Mouse (Mus musculus) neutrophil, adult 5-6 weeks (primary cell): ENCODE data around the gene Tsc2. TPM values are rescaled to one million over a fixed set of nuclear protein-coding genes. Genes with fewer than 3 reads are reported as not detected.

Source experiments
- ATAC-seq: fragments of 151-379, 151-347 bp; 2 replicates; pipeline ENCODE4 v1.8.0; 2017; ENCODE audit warnings: mild to moderate bottlenecking, moderate TSS enrichment; ENCODE audit not compliant: insufficient number of reproducible peaks, poor library complexity, low FRiP score, severe bottlenecking; ENCODE audit errors: extremely low read depth
- total RNA-seq: library from RNA; stranded (forward); fragments of 200-1000 nt; gene quantifications from 2 replicates; pipeline ENCODE4 v1.2.3, GENCODE M21; 2017

The Tsc2 gene
- total RNA-seq, 1 experiment from 2014 or later, result 48.2 TPM

DNA sequence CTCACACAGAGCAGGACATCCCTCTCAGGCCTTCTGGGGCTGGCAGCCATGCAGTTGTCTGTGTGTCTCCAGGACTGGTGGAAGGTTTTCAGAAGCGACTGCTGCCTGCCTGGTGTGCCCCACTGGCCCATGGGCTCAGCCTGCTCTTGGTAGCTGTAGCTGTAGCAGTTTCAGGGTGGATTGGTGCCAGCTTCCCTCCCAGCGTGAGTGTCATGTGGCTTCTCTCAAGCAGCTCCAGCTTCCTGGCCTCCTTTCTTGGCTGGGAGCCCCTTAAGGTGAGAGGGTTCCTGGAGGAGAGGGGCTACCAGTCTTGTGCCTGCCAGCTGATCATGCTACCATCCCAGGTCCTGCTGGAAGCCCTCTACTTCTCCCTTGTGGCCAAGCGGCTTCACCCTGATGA lies 41.5 kb downstream of the Tsc2 start:
- ATAC-seq, result no peak

DNA sequence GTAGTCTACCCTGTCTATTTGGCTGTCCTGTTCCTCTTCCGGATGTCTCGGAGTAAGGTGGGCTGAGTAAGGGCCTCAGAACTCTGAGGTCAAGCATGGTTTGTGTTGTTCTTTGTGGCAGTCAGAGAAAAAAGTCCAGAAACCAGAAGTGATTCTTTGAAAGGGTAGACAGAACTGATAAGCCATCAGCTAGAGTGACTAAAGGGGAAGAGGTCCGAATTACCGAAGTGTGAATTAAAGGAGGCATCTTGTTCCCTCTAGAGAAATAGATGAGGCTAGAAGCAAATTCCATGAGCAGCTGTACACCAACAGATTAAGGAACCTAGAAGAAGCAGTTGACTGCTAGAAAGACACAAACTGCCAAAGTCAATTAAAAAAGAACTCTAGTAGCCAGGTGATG lies 45.9 kb downstream of the Tsc2 start:
- ATAC-seq, result no peak

DNA sequence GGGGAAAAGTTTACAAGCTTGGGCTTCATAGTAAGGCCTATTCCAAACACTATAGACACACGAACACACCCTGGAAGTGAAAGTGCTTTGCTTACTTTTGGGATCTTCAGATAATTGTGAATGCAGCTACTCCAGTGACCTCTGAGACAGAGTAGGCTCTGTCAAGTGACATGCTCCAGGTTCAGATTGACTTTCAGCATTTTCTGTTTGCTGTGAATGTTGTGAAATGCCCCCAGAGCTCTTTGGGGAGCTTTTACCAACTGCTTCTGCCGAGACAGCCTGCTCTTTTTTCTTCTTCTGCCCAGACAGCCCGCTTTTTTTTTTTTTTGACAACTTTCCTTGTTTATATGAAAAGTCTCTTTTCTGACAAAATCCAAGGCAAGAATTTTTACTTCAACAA lies 47.9 kb downstream of the Tsc2 start:
- ATAC-seq, result no peak

DNA sequence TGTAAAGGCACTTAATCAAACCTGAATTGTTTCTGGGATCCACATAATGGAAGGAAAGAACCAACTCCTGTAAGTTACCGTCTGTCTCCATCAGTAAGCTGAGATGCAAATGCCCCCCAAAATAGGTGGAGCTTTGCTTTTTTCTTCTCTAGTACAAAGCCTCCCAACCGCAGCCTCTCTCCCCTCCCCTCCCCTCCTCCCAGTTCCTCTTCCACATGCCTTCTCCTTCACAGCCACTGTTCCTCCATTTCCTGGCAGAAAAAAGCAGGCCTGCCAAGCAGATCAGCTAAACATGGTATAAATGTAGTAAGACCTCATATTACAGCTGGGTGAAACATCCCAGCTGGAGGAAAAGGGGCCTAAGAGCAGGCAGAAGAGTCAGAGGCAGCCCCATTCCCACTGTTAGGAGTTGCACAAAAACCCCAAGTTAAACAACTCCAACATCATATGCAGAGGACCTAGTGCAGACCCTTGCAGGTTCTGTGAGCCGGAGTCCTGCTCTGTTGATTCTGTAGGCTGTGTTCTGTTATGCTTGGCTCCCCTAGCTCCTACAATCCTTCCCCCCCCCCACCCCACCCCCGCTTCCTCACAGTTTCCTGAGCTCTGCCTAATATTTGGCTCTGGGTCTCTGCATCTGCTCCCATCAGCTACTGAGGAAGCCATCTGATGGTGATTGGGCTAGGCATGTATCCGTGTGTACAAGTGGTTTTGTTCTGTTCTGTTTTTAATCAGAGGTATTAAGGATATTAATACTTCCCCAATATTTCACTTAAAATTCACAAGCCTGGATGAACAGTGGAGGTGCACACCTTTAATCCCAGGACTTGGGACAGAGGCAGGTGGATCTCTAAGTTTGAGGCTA lies 48.6 kb downstream of the Tsc2 start:
- ATAC-seq, result no peak

DNA sequence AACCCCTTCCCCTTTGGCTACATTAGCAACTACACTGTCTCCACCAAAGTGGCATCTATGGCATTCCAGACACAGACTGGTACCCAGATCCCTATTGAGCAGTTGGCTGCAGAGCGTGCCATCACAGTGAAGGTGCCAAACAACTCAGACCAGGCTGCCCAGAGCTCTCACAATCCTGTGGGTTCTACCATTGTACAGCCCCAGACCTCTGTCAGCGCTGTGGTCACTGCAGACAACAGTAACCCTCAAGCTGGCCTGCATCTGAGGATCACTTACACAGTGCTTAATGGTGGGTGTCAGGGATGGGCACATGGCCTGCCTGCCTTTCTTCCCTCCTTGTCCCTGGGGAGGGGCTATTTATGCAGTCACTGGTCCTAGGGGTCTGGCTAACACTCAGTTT lies 52.1 kb downstream of the Tsc2 start:
- no peak for ATAC-seq

DNA sequence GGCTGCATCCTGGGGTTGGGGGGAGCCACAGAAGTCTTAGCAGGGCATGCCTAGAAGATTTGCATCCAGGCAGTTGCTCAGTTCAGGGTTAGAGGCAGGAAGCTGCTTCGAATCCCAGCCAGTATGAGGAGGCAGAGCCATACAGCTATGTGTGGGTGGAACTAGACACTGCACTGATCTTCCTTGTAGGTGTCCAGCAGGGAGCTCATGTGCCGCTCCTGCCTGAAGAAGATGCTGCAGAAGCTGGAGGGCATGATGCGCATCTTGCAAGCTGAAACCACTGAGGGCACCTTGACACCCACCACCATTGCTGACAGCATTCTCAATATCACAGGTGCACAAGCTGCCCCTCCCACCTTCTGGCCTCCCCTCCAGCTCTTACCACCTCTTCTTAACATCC lies 52.9 kb downstream of the Tsc2 start:
- no peak for ATAC-seq

DNA sequence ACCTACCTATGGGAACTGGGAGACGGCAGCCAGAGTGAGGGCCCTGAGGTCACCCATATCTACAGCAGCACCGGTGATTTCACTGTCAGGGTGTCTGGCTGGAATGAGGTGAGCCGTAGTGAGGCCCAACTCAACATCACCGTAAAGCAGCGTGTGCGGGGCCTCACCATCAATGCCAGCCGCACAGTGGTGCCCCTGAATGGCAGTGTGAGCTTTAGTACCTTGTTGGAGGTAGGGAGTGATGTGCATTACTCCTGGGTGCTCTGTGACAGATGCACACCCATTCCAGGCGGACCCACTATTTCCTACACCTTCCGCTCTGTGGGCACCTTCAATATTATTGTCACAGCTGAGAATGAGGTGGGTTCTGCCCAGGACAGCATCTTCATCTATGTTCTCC lies 58.6 kb downstream of the Tsc2 start:
- no peak for ATAC-seq

DNA sequence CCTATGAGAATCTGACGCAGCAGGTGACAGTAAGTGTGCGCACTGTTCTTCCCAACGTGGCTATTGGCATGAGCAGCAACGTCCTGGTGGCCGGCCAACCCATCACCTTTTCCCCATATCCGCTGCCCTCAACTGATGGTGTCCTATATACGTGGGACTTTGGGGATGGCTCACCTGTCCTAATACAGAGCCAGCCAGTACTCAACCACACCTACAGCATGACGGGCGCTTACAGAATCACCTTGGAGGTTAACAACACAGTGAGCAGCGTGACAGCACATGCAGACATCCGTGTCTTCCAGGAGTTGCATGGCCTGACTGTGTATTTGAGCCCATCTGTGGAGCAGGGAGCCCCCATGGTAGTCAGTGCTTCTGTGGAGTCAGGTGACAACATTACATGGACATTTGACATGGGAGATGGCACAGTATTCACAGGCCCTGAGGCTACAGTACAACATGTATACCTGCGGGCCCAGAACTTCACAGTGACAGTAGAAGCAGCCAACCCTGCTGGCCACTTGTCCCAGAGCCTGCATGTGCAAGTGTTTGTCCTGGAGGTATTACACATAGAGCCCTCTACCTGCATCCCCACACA lies 59.7 kb downstream of the Tsc2 start:
- ATAC-seq, result no peak

DNA sequence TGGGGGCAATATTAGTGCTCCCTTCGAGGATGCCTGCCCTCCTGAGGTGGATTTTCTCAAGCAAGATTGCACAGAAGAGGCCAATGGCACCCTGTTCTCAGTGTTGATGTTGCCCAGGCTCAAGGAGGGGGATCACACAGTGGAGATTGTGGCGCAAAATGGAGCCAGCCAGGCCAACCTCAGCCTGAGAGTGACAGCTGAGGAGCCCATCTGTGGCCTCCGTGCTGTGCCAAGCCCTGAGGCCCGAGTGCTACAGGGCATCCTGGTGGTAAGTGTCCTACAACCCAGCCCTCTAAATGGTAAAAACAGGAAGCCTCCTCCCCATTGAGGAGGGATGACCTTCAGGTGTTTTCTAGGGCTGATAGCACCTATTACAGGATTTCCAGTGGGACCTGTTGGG lies 62.6 kb downstream of the Tsc2 start:
- no peak for ATAC-seq

DNA sequence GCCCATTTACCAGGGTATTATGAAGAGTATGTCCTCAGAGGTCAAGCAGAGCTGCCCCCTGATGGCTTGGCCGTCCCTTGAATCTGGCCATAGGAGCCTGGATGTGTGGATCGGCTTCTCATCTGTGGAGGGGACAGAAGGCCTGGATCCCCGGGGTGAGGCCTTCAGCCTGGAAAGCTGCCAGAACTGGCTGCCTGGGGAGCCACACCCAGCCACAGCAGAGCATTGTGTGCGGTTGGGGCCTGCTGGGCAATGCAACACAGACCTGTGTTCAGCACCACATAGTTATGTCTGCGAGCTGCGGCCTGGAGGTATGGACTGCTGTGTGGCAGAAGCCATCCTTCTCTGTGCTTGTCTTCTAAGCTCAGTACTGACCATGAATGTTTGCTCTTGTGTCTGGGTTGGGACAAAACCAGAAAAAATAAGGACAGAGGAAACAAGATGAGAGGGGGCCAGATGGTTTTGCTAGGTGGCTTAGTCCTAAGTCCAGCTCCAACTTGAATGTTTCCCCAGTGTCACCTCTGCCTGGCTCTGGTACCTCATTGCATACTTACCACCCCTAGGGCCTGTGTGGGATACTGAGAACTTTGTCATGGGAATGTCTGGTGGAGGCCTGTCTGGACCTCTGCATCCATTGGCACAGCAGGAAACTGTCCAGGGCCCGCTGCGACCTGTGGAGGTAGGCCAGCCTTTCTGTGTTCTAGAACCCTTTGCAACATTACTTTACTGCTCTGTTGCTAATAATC lies 65.2 kb downstream of the Tsc2 start:
- no peak for ATAC-seq

DNA sequence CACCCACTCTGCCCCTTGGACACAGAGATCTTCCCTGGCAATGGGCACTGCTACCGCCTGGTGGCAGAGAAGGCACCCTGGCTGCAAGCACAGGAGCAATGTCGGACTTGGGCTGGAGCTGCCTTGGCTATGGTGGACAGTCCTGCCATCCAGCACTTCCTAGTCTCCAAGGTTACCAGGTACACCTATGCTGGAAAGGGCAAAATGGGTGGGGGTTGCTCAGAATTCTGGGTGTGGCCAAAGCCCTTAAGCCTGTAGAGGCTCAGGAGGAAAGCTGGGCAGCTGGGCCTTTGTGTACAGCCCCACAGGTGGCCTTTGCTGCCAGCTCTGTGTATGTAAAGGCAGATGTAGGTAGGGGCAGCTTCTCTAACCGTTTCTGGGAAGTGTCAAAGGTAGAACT lies 66.6 kb downstream of the Tsc2 start:
- ATAC-seq, result no peak

DNA sequence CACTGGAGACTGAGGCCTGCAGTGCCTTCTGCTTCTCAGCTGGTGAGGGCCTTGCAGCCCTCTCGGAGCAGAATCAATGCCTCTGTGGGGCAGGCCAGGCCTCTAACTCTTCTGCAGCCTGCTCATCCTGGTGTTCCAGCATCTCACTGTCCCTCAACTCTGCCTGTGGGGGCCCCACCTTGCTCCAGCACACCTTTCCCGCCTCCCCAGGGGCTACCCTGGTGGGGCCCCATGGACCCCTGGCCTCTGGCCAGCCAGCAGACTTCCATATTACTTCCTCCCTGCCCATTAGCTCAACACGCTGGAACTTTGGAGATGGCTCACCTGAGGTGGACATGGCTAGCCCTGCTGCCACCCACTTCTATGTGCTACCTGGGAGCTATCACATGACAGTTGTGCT lies 67.3 kb downstream of the Tsc2 start:
- ATAC-seq, result no peak

DNA sequence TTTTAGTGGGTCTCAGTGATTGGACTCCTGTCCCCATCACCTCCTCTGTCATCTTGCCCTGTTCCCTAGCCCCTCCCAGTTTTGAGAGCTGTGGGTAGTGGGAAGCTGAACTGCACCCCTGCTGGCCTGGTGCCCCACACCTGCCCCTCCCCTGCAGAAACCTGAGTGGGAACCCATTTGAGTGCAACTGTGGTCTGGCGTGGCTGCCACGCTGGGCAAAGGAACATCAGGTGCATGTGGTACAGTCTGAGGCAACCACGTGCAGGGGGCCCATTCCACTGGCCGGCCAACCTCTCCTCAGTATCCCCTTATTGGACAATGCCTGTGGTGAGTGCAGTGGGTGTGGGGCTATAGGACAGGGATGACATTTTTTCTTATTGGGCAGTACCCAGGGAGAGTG lies 68.0 kb downstream of the Tsc2 start:
- no peak for ATAC-seq

DNA sequence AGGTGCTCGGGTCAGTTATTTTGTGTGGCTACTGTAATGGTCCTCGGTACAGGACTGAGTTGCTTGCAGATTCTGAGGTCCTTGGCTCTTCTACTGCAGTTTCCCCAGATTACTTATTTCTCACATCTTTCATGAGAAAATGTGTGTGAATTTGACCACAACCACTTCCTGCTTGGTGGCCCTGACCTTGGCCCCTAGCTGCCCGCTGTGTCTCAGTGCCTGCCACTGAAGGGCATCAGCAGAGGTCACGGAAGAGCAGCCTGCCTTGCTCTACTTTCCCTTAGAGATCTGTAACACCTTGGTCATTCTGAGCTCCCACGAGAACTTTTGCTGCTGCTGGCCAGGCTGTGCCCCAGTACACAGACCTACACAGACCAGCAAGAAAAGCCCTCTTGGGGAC lies 68.8 kb downstream of the Tsc2 start:
- ATAC-seq, result no peak

DNA sequence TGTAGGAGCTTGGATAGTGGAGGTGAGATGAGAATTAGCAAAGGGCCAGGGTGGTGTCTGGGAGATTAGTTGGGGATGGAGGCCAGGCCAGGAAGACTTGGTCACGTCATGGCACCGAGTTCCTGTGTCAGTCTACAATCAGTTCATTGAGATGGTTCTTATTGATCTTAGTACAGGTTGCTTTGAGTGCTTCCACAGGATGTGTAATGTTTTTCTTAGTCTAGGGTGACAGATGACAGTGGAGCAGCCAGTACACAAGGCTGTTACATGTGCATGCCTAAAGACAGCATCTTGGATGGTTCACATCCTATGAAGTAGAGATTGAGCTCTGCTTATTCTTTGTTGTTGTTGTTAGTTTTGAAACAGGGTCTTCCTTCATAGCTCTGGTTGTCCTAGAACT lies 70.8 kb downstream of the Tsc2 start:
- no peak for ATAC-seq

DNA sequence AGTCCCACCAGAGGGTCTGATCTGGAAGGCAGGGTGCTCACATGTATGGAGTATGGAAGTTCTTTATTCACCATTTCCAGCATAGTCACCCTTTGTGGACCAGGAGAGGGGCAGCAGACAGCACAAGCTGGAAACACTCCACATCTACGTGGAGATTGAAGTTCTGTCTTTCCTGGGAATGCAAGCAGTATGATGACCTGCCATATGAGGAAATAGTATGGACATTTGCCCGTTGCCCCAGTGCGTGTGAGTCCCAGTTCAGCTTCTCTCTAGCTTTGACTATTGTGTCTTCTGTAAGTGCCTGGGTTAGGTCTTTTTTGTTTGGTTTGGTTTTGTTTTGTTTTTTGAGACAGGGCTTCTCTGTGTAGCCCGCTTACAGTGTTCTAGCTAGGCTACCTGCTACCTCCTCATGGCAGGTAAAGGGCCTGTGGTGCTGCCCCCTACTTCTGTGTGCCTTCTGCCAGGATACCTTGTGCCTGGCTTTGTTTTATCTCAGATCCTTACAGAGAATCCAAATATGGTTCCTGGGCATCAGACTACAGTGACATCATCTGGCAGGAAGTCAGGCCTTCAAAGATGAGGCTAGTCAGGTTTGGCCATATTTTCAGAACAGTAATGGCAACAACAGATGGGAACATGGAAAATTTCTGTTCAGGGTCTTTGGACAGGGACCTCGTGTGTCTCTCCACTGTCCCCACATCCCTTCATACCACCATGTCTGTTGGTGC lies 72.0 kb downstream of the Tsc2 start:
- no peak for ATAC-seq

DNA sequence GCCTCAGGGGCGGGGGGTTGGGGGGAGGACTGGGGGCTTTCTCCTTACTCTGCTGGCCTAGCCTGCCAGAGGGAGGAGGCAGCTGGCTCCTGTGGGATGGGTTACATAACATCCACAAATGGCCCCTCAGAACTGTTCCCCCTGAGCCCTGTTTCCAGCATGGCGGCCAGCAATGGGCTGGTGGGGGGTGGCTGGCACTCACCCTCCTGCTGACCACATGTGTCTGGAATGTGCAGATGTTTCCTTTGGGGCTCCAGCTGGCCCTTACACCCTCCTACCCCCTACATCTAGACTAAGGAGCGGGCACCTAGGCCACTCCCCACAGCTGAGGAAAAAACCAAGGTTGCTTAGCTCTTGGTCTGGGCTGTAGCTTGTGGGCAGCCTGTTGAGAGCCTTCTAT lies 73.3 kb downstream of the Tsc2 start:
- no peak for ATAC-seq

DNA sequence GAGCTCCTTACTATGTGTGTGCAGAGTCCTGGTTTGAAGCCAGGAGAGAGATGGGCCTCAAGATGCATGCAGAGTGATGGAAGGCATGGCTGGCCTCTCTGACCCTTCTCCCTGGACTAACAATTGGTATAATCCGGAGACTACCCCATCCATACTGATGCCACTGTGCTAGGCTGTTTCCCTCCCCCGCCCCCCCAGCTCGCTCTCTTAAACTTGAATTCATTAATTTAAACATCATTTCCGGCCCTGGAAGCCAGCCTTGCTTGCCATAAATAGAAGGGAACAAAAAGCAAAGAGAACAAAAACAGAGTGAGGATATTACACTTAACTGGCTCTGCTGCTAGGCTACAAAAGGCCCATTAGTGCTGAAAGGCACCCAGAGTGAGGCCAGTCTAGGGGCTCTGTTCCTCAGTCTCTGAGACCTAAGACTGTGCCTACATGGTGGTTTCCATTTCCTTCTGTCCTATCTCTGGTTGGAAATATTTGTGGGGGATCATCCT lies 73.8 kb downstream of the Tsc2 start:
- no peak for ATAC-seq

DNA sequence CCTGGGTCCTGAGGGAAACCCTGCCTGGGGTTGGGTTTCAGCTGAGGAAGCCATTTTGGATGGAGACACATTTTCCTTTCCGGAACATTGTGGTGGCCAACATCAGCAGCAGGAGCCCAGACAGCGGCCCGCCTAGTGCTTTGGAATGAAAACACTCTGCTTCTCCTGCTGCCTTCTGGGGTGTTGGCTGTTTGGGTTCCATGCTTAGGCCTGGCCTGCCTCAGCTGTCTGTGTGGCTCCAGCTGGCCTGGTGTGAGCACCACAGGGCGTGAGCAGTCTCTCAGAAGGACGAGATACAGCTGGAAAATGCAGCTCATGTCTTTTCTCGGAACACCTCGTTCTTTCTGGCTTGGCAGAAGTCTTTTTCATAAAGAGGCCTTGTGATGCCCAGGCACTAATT lies 75.3 kb downstream of the Tsc2 start:
- no peak for ATAC-seq
